Mouse (Mus musculus) adrenal gland (tissue): Measurements from ENCODE around the gene Esyt1.

ENCODE experiments used
- intact Hi-C: fragments of 180-260 bp; cut with DNase I; formaldehyde crosslinking; loops from one replicate; pipeline ENCODE4 v1.15.1; 2025

Esyt1 gene

GRCm38 (mm10) chr10:128543100-128543499, 17.4 kb upstream of the Esyt1 start:
- intact Hi-C loops = no loop called here

- intact Hi-C loops = loop anchor here (1.0 kb wide), 1 partner anchor 21 kb away; no protein-coding TSS in a partner anchor
Observed at GRCm38 (mm10) chr10:128538340-128538870, 12.7 kb upstream of the Esyt1 start.

GRCm38 (mm10) chr10:128536266-128536940, 10.7 kb upstream of the Esyt1 start:
- intact Hi-C loops = no loop called here

- intact Hi-C loops = loop anchor here (2.0 kb wide), 1 partner anchor 77 kb away; the partner anchor contains the start of gene Smarcc2
Observed at GRCm38 (mm10) chr10:128535624-128536265, 10.1 kb upstream of the Esyt1 start.

- intact Hi-C loops = loop anchor here (2.0 kb wide), 1 partner anchor 76 kb away; the partner anchor contains the start of gene Smarcc2
Observed at GRCm38 (mm10) chr10:128535206-128535605, 9.5 kb upstream of the Esyt1 start.

- intact Hi-C loops = no loop called here
Observed at GRCm38 (mm10) chr10:128526366-128527356, 990 bp upstream of the Esyt1 start.

GRCm38 (mm10) chr10:128524732-128525662, 674 bp downstream of the Esyt1 start:
- intact Hi-C loops = no loop called here

GRCm38 (mm10) chr10:128524111-128524731, 1.4 kb downstream of the Esyt1 start:
- intact Hi-C loops = no loop called here

- intact Hi-C loops = no loop called here
Observed at GRCm38 (mm10) chr10:128522351-128522750, 3.3 kb downstream of the Esyt1 start.

GRCm38 (mm10) chr10:128520591-128520990, 5.1 kb downstream of the Esyt1 start:
- intact Hi-C loops = no loop called here

GRCm38 (mm10) chr10:128518833-128519232, 6.8 kb downstream of the Esyt1 start:
- intact Hi-C loops = no loop called here

- intact Hi-C loops = loop anchor here (1.0 kb wide), 1 partner anchor 22 kb away; no protein-coding TSS in a partner anchor
Observed at GRCm38 (mm10) chr10:128516677-128517076, 9.0 kb downstream of the Esyt1 start.

- intact Hi-C loops = no loop called here
Observed at GRCm38 (mm10) chr10:128516029-128516428, 9.6 kb downstream of the Esyt1 start.

- intact Hi-C loops = no loop called here
Observed at GRCm38 (mm10) chr10:128515044-128515443, 10.6 kb downstream of the Esyt1 start.

- intact Hi-C loops = no loop called here
Observed at GRCm38 (mm10) chr10:128511761-128512160, 13.9 kb downstream of the Esyt1 start.

GRCm38 (mm10) chr10:128511189-128511588, 14.5 kb downstream of the Esyt1 start:
- intact Hi-C loops = no loop called here

GRCm38 (mm10) chr10:128510301-128510700, 15.4 kb downstream of the Esyt1 start:
- intact Hi-C loops = no loop called here

- intact Hi-C loops = no loop called here
Observed at GRCm38 (mm10) chr10:128509831-128510230, 15.8 kb downstream of the Esyt1 start.

- intact Hi-C loops = no loop called here
Observed at GRCm38 (mm10) chr10:128509203-128509602, 16.5 kb downstream of the Esyt1 start.

- intact Hi-C loops = no loop called here
Observed at GRCm38 (mm10) chr10:128508260-128508659, 17.4 kb downstream of the Esyt1 start.
